Mouse (Mus musculus): ENCODE data around the gene Cnot3.
"Not testable (repeated sequence)": the region's sequence is repeated elsewhere in the genome, so short reads cannot be mapped to it uniquely, and the experiment has no call there.

Gene Cnot3

GRCm38 (mm10) chr7:3656966-3657365 lies 11.9 kb downstream of the Cnot3 start:
- no peak for DNase-seq

DNA sequence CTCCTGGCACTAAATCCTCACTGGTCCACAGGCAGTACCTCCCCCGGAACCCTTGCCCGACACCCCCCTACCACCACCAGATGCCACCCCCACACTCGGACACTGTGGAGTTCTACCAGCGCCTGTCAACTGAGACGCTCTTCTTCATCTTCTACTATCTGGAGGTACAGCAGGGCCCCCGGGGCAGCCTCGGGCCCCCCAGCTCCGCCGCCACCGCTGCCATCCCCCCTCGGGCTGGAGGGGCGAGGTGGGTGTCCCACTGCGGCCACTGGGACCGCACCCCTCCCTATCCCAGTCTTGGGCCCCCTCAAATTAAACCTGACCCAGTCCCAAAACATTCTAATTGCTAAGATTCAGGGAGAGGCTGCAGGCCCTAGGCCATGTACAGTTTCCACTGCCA lies 13.5 kb downstream of the Cnot3 start:
- no peak for DNase-seq

- DNase-seq, result peak; percentile 50
Observed at GRCm38 (mm10) chr7:3664524-3665214, 19.6 kb downstream of the Cnot3 start.

GRCm38 (mm10) chr7:3665215-3666114 lies 20.4 kb downstream of the Cnot3 start, which contains the start of gene Leng1:
Gene Leng1, minus strand, starts transcription at chr7:3665840.
- DNase-seq, result peak; percentile 96

- DNase-seq, result no peak
Observed at GRCm38 (mm10) chr7:3666921-3667391, 21.9 kb downstream of the Cnot3 start.

DNA sequence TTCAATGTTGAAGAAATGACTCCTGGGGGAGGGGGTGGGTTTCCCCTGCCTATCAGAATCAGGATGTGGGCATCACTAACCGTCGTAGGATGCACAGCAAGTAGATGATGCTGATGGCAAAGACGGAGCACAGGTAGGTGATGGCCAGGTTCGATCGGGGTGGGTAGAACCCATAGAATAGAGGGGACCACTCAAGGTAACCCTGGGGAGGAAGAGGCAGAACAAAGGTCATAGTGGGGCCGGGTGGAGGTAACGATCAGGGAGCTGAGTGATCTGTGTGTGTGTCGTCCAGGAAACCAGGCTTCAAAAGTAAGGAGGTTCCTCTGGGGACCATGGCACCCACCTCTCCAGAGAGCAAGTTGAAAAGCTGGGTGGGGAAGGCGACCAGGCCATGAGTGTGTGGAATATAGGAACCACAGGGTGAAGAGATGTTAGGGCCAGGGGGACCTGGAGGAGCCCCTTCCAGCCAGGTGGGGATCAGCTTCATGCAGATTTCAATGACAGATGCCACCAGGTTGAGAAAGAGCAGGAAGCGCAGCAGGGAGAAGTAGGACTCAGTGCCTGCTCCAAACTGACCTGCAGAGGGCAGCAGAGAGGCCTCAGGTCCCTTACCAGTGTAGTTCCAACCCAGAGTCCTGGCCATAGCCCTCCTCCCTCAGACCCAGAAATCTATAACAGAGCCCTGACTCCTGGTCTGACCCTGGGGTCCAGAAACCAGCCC lies 29.6 kb downstream of the Cnot3 start:
- peak; percentile 85 for DNase-seq

DNA sequence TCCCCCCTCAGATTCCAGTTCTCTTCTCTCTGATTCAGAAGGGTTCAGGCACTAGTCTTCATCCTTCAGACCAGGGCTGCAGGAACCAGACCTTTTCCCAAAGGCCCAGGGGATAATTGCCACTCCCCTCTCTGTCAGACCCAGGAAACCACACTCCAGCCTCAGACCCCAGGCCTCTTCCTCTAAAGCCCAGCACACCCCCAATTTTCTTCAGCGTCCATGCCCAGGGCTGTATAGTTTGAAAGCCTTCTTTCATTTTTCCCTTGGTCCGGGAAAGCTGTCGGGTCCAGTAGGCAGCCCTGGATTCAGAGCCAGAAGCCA lies 30.1 kb downstream of the Cnot3 start:
- no peak for DNase-seq

GRCm38 (mm10) chr7:3676371-3676770 lies 31.3 kb downstream of the Cnot3 start:
- no peak for DNase-seq

GRCm38 (mm10) chr7:3677342-3677741 lies 32.3 kb downstream of the Cnot3 start, which contains the start of gene Tmc4:
Gene Tmc4, minus strand, starts transcription at chr7:3677553.
- peak; percentile 65 for DNase-seq

DNA sequence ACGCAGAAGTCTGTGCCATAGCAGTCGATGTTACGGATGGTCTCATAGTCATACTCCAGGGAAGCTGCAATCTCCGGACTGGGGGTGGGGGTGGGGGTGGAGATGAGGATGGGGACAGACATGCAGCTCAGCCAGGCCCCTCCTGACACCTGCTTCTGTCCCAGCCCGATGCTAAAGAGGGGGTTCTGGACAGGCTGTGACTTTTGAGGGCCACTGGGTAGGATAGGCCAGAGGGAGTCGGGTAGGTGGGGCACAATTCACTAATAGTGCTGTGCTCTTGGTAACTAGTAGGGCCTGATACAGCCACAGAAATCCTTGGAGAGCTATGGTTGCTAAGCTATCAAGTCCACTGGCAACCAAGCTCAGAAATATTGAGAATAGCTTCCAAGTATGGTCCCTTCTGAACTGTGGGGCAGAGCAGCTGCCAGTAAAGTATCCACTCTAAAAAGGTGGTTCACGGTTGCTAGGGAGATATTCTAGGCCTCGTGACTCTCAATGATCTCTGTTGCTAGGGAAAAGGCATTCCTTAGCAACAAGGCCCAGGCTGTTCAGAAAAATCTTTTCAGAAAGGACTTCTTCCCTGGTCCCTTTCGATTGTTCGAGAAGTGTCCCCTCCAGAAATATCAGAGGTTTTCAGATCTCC lies 39.0 kb downstream of the Cnot3 start:
- no peak for DNase-seq

DNA sequence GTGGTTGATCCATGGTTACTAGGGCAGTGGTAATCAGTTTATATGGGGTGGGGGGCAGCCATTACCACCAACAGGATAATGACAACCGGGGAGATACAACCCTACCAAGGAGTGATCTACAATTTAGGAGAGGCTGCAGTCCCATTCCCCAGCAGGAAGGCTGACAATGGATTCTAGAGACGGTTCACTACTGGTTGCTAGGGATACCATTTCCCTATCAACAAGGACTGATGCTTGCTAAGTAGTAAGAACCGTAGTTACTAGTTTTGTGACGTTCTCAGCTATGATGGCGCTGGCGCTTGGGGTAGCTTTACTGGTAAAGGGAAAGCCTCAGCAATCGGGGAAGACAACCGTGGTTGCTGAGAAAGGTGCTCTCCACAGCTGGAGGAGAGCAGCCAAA lies 39.6 kb downstream of the Cnot3 start:
- DNase-seq, result no peak

- no peak for DNase-seq
Observed at GRCm38 (mm10) chr7:3685400-3686187, 40.5 kb downstream of the Cnot3 start.

GRCm38 (mm10) chr7:3691919-3692318 lies 46.9 kb downstream of the Cnot3 start:
- no peak for DNase-seq

- no peak for DNase-seq
Observed at GRCm38 (mm10) chr7:3692382-3692986, 47.4 kb downstream of the Cnot3 start, which contains the start of gene Tsen34. Gene Tsen34, plus strand, starts transcription at chr7:3692863.

GRCm38 (mm10) chr7:3692987-3693808 lies 48.1 kb downstream of the Cnot3 start, which contains the start of gene Mboat7:
Gene Mboat7, minus strand, starts transcription at chr7:3693523.
- DNase-seq, result peak; percentile 99

- DNase-seq, result no peak
Observed at GRCm38 (mm10) chr7:3693809-3694075, 48.7 kb downstream of the Cnot3 start.

DNA sequence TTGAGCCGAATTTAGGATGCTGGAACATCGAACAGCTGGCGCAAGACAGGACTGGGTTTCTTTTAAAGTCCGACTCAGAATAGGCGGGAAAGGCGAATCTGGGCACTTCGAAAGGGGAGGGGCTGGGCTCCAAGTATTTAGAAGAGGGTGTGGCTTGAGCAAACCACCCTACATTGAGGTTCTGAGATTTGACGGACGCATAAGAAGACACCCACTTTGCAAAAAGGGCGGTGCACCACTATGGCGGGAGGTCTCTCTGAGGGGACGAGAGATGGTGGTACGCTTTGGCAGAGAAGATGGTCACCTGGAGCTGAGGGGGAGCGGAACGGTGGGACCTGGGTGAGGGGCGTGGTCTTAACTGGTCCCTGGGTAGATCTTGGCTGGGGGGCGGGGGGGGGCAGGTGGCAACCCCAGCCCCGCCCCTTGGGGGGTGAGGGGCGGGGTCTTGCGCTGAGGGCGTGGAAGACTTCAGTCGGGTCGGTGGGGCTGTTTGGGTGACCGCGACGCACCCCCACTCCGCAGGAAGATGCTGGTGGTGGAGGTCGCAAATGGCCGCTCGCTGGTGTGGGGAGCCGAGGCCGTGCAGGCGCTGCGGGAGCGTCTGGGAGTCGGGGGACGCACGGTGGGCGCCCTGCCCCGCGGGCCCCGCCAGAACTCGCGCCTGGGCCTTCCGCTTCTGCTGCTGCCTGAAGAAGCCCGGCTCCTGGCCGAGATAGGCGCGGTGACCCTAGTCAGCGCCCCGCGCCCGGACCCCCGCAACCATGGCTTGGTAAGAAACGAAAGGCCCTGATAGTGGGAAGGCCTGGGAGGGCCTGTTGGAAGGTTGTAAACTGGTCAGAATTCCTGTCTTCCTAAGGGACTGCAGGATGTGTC lies 49.2 kb downstream of the Cnot3 start:
- DNase-seq, result peak; percentile 80

DNA sequence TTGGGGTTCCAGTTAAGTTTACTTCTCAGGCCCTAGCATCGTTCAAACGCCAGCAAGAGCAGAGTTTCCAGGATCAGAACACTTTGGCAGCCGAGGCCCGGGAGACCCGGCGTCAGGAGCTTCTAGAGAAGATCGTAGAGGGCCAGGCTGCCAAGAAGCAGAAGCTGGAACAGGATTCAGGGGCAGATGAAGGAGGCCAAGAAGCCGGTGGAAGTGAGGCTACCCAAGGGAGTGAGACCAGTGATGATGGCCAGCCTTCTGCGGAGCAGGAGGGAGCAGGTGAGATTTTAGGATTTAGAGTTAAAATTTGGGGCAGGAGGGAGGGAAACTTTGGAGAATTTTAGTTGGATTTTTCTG lies 49.9 kb downstream of the Cnot3 start:
- not testable (repeated sequence) for DNase-seq

DNA sequence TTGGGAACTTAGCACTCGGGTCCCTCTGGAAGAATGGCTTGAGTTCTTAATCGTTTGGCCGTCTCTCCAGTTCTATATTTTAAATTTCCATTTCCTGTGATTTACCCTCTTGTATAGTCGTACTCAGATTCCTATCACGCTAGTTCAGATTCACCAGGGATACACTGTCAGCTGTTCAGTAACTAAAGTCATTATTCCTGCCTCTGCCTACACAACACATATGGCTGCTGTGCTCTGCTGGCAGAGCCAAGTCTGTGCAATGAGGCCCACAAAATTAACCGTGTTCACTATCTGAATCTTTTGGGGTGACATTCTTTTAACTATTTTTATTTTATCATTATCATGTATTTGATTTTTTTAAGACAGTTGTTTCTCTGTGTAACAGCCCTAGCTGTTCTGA lies 53.4 kb downstream of the Cnot3 start:
- no peak for DNase-seq
